Mouse (Mus musculus): ENCODE results near the gene Crtc3. TPM values are rescaled to one million over a fixed set of nuclear protein-coding genes. Genes with fewer than 3 reads are reported as not detected.

Crtc3 gene
- polyA plus RNA-seq, 1 experiment from 2014 or later, result 4.3 TPM

DNA sequence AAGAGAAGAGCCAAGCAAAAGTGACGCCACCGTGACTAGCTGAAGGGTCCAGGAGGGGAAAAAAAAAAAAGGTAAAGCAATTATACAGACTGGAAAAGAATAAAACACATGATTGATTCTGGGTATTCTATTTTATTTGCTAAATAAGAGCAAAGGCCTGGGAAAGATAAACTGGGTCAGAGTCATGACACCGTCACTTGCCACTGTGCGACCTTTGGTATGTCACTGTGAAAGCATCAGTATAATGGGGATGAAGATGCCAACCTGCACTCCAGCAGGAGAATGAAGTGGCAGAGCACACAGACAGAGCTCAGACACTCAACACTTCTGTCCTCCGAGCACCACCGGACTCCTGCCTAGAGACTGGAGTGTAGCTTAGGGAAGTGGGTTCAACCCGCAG is 34.7 kb downstream of the Crtc3 start:
- Histone ChIP-seq H3K9ac (ENCODE audit: low read depth, low read length) (no peak overlapping the region), H3K27me3 (ENCODE audit: control insufficient read depth, insufficient read depth, low read depth, low read length) (no peaks in the 10 kb centered on the region), H3K4me2 (ENCODE audit: low read depth, low read length) (no peak overlapping the region), H3K9me3 (replicated peaks; ENCODE audit: control insufficient read depth, low read length) (no peaks in the 10 kb centered on the region), H3K4me3 (ENCODE audit: low read depth, low read length) (no peak overlapping the region), H3K4me1 (ENCODE audit: control insufficient read depth, low read depth, low read length) (peaks cover 11% of the 10 kb centered on the region), H3K36me3 (ENCODE audit: control insufficient read depth, insufficient read depth) (no peaks in the 10 kb centered on the region), H3K27ac (ENCODE audit: low read length) (no peak overlapping the region)
- 77% methylated on average over 7 of the region's 7 CpGs for whole genome bisulfite sequencing (ENCODE audit: insufficient replicate concordance)
- no peak for ATAC-seq (ENCODE audit: low read depth)

DNA sequence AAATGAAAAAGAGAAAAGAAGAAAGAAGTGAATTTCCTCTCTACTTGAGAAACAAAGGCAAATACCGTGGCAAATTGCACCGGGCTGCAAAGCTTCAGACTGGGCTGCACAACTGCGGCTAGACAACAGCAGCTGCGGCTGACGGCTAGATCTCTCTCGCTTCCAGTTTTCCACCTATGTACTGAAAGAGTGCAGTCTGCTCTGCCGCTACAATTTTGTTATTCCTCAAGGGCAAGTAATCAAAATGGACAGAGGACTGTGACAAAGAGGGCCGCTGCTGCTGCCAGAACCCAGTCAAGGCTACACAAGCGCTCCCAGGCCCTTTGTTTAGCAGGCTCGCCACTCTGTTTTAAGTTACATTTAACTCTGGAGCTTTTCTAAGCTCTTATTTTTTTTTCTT is 35.6 kb downstream of the Crtc3 start:
- H3K27ac ChIP-seq (ENCODE audit: low read length), result no peak overlapping the region
- no peaks in the 10 kb centered on the region for H3K9me3 ChIP-seq (replicated peaks; ENCODE audit: control insufficient read depth, low read length)
- no peaks in the 10 kb centered on the region for H3K36me3 ChIP-seq (ENCODE audit: control insufficient read depth, insufficient read depth)
- no peak overlapping the region for H3K9ac ChIP-seq (ENCODE audit: low read depth, low read length)
- no peak overlapping the region for H3K4me2 ChIP-seq (ENCODE audit: low read depth, low read length)
- WGBS (ENCODE audit: insufficient replicate concordance), result 68% methylated on average over 10 of the region's 10 CpGs
- no peak for ATAC-seq (ENCODE audit: low read depth)
- no peak overlapping the region for H3K4me3 ChIP-seq (ENCODE audit: low read depth, low read length)
- H3K4me1 ChIP-seq (ENCODE audit: control insufficient read depth, low read depth, low read length), result peaks cover 11% of the 10 kb centered on the region
- H3K27me3 ChIP-seq (ENCODE audit: control insufficient read depth, insufficient read depth, low read depth, low read length), result no peaks in the 10 kb centered on the region

DNA sequence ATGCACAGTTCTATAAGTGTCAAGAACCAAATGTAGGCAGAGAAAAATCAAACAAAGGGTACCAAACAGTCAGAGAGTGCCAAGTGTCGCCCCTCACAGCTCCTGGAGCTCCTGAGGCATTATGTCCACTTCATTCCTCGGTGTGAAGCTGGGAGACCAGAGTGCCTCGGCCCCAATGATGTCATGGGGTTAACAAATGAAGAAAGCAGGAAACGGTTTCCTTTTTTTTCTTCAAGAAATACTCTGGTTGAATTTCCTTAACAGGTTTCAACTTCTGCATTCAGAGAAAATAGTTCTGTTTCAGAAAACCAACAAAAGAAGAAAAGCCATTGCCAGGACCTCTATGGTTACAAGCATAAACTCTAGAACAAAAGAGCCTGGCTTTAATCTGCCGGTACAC is 36.4 kb downstream of the Crtc3 start:
- Histone ChIP-seq H3K4me2 (ENCODE audit: low read depth, low read length) (no peak overlapping the region), H3K4me1 (ENCODE audit: control insufficient read depth, low read depth, low read length) (peaks cover 14% of the 10 kb centered on the region), H3K27me3 (ENCODE audit: control insufficient read depth, insufficient read depth, low read depth, low read length) (no peaks in the 10 kb centered on the region), H3K27ac (ENCODE audit: low read length) (peak overlapping the region; percentile 53), H3K9me3 (replicated peaks; ENCODE audit: control insufficient read depth, low read length) (no peaks in the 10 kb centered on the region), H3K36me3 (ENCODE audit: control insufficient read depth, insufficient read depth) (no peaks in the 10 kb centered on the region), H3K9ac (ENCODE audit: low read depth, low read length) (no peak overlapping the region), H3K4me3 (ENCODE audit: low read depth, low read length) (no peak overlapping the region)
- WGBS (ENCODE audit: insufficient replicate concordance), result 37% methylated on average over 5 of the region's 5 CpGs
- no peak for ATAC-seq (ENCODE audit: low read depth)

DNA sequence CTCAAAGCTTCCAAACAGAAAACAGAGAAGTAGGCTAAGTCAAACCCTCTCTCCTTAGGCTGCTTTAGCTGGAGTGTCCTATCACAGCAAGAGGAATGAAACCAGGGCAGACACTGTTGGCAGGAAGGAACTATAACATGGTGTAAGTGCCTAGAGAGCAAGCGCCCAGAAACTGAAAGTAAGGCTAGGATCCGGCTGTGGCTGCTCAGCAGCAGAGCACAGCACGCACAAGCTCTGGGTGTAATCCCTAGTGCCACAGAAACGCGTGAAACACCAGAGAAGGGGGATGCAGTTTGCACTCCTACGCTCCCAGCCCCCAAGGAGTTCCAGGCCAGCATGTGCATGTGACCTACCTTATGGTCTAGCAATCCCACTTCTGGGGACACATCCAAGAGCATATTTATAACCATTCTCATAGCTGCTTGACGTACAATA is 41.2 kb downstream of the Crtc3 start:
- Histone ChIP-seq H3K36me3 (ENCODE audit: control insufficient read depth, insufficient read depth) (no peaks in the 10 kb centered on the region), H3K9ac (ENCODE audit: low read depth, low read length) (0 out of 2 replicates have a peak overlapping the region, but pooled peaks have one; percentile 17), H3K4me1 (ENCODE audit: control insufficient read depth, low read depth, low read length) (peaks cover 18% of the 10 kb centered on the region), H3K4me3 (ENCODE audit: low read depth, low read length) (0 out of 2 replicates have a peak overlapping the region, but pooled peaks have one; percentile 3), H3K27ac (ENCODE audit: low read length) (peak overlapping the region; percentile 34; the same call in 1 of the 2 replicates), H3K27me3 (ENCODE audit: control insufficient read depth, insufficient read depth, low read depth, low read length) (no peaks in the 10 kb centered on the region), H3K9me3 (replicated peaks; ENCODE audit: control insufficient read depth, low read length) (no peaks in the 10 kb centered on the region), H3K4me2 (ENCODE audit: low read depth, low read length) (peak overlapping the region; percentile 41)
- 39% methylated on average over 7 of the region's 7 CpGs for WGBS (ENCODE audit: insufficient replicate concordance)
- no peak; the same call in 1 of the 2 replicates for ATAC-seq (ENCODE audit: low read depth)

DNA sequence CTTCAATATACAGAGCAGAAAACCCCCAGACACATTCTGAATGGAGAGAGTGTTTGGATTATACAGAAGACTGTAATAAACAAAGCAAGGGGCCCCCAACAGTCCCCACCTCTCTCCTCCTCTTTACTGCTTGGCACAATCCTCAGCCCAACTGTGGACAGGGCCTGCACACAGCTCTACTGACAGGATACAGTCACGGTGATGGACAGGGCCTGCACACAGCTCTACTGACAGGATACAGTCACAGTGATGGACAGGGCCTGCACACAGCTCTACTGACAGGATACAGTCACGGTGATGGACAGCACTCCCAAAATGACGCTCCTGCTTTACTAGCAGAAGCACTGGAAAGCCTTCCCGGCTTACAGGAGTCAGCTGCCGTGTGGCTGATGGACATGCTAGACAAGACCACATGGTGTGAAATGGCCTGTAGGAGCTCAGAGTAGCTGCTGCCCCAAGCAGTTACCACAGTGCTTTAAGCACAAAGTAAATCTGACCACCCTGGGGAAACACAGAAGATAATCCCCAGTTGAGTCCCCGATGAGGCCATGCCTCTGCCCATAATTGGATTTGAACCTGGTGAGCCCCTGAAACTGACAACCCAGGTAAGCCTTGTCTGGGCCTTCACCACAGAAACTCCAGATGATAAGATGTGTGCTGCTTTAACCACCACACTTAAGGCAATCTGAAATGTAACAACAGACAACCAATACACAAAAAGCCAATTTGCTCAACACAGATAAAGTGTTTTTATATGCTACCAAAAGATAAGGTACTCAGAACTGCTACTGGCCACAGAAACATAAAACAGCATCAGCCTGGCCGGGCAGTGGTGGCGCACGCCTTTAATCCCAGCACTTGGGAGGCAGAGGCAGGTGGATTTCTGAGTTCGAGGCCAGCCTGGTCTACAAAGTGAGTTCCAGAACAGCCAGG is 42.3 kb downstream of the Crtc3 start:
- Histone ChIP-seq H3K9me3 (replicated peaks; ENCODE audit: control insufficient read depth, low read length) (no peaks in the 10 kb centered on the region), H3K4me1 (ENCODE audit: control insufficient read depth, low read depth, low read length) (peaks cover 29% of the 10 kb centered on the region), H3K36me3 (ENCODE audit: control insufficient read depth, insufficient read depth) (no peaks in the 10 kb centered on the region), H3K9ac (ENCODE audit: low read depth, low read length) (no peak overlapping the region), H3K27me3 (ENCODE audit: control insufficient read depth, insufficient read depth, low read depth, low read length) (no peaks in the 10 kb centered on the region), H3K4me3 (ENCODE audit: low read depth, low read length) (no peak overlapping the region), H3K4me2 (ENCODE audit: low read depth, low read length) (no peak overlapping the region), H3K27ac (ENCODE audit: low read length) (no peak overlapping the region)
- 37% methylated on average over 10 of the region's 10 CpGs for WGBS (ENCODE audit: insufficient replicate concordance)
- ATAC-seq (ENCODE audit: low read depth), result peak; percentile 61

DNA sequence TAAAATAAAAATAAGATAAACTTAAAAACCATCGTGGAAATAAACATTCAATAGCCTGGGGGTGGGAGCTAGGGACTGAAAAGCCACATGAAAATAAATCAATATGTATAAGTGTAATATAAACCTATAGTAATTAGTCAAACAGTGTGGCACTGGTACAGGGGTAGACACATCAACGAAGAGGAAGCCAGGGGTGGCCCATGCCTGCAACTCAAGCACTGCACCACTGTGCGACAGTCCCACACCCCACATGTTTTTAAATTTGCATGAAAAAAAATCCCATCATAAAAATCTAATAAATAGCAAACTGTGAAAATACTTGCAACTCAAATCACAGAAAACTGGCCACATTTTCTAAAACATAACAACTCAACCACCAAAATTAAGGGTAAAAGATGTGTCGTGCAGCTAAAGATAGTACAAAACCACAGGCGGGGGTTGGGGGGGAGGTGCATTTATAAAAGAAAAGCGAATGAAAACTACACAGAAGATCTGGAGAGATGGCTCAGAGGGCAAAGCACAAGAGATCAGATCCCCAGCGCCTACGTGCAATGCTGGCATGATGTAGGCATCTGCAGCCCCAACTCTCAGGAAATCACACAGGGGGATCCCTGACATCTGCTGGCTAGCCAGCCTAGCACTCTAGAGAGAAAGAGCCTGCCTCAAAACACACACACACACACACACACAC is 45.6 kb downstream of the Crtc3 start:
- WGBS (ENCODE audit: insufficient replicate concordance), result 18% methylated on average over 8 of the region's 8 CpGs
- no peaks in the 10 kb centered on the region for H3K36me3 ChIP-seq (ENCODE audit: control insufficient read depth, insufficient read depth)
- H3K9ac ChIP-seq (ENCODE audit: low read depth, low read length), result no peak overlapping the region
- H3K4me1 ChIP-seq (ENCODE audit: control insufficient read depth, low read depth, low read length), result peaks cover 36% of the 10 kb centered on the region
- no peak overlapping the region for H3K4me2 ChIP-seq (ENCODE audit: low read depth, low read length)
- H3K4me3 ChIP-seq (ENCODE audit: low read depth, low read length), result no peak overlapping the region
- no peaks in the 10 kb centered on the region for H3K27me3 ChIP-seq (ENCODE audit: control insufficient read depth, insufficient read depth, low read depth, low read length)
- no peak for ATAC-seq (ENCODE audit: low read depth)
- H3K27ac ChIP-seq (ENCODE audit: low read length), result no peak overlapping the region
- no peaks in the 10 kb centered on the region for H3K9me3 ChIP-seq (replicated peaks; ENCODE audit: control insufficient read depth, low read length)

DNA sequence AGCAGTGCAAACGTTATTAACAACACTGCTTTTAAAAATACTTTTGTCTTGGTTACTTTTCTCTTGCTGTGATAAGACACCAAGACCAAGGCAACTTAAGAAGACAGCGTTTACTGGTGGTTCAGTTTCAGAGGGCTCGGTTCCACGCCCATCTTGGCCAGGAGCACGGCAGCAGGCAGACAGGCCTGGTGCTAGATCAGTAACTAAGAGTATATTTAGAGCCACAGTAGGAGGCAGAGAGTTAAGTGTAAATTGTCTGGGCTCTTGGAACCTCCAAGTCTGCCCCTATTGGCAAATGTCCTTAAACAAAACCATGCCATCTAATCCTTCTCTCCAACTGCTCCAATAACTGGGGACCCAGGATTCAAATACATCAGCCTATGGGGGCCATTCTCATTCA is 46.1 kb downstream of the Crtc3 start:
- Histone ChIP-seq H3K4me1 (ENCODE audit: control insufficient read depth, low read depth, low read length) (peaks cover 37% of the 10 kb centered on the region), H3K9ac (ENCODE audit: low read depth, low read length) (no peak overlapping the region), H3K27me3 (ENCODE audit: control insufficient read depth, insufficient read depth, low read depth, low read length) (no peaks in the 10 kb centered on the region), H3K4me3 (ENCODE audit: low read depth, low read length) (no peak overlapping the region), H3K27ac (ENCODE audit: low read length) (no peak overlapping the region), H3K36me3 (ENCODE audit: control insufficient read depth, insufficient read depth) (no peaks in the 10 kb centered on the region), H3K4me2 (ENCODE audit: low read depth, low read length) (no peak overlapping the region), H3K9me3 (replicated peaks; ENCODE audit: control insufficient read depth, low read length) (no peaks in the 10 kb centered on the region)
- no peak for ATAC-seq (ENCODE audit: low read depth)
- 17% methylated on average over 5 of the region's 5 CpGs for WGBS (ENCODE audit: insufficient replicate concordance)

DNA sequence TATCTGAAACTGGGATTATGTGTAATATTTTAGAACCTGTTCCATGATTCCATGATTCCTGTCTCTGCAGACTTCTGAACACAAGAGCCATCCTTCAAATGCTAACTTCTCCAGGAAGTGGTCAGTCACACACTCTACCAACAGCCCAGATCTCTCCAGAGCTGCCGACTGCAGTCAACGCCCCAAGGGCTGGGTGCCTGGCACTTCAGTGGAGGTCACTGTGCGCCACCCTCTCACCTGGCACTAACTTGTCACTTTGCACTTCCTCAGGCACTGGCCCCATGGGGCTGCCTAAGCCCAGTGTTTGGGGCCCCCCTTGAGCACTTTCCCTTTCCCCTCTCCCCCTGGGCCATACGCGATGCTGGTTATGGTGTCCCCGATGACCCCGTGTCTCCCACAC is 46.8 kb downstream of the Crtc3 start:
- ATAC-seq (ENCODE audit: low read depth), result no peak
- Histone ChIP-seq H3K4me2 (ENCODE audit: low read depth, low read length) (no peak overlapping the region), H3K27me3 (ENCODE audit: control insufficient read depth, insufficient read depth, low read depth, low read length) (no peaks in the 10 kb centered on the region), H3K4me1 (ENCODE audit: control insufficient read depth, low read depth, low read length) (peaks cover 38% of the 10 kb centered on the region), H3K36me3 (ENCODE audit: control insufficient read depth, insufficient read depth) (no peaks in the 10 kb centered on the region), H3K9me3 (replicated peaks; ENCODE audit: control insufficient read depth, low read length) (no peaks in the 10 kb centered on the region), H3K9ac (ENCODE audit: low read depth, low read length) (no peak overlapping the region), H3K27ac (ENCODE audit: low read length) (no peak overlapping the region), H3K4me3 (ENCODE audit: low read depth, low read length) (no peak overlapping the region)
- WGBS (ENCODE audit: insufficient replicate concordance), result 49% methylated on average over 7 of the region's 7 CpGs

DNA sequence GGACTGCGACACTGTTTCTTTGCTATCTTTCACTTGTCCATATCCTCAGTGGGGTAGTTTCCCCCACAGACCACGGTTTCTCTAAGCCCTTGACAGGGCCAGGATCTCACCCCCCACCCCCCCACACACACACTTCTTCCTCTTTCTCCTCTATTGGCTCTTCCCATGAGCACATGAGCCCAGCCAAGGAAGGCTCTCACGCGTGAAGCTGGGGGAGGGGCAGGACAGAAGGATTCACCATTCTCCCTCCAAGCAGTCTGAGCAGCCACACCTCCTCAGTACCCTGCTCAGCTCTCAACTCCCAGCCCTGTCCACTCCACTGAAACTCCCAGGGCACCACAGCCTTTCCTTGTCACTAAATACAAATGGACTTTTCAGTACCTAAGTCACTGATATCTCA is 47.2 kb downstream of the Crtc3 start:
- ATAC-seq (ENCODE audit: low read depth), result 0 out of 2 replicates have a peak, but pooled peaks have one; percentile 32
- Histone ChIP-seq H3K9ac (ENCODE audit: low read depth, low read length) (no peak overlapping the region), H3K4me2 (ENCODE audit: low read depth, low read length) (no peak overlapping the region), H3K9me3 (replicated peaks; ENCODE audit: control insufficient read depth, low read length) (no peaks in the 10 kb centered on the region), H3K4me3 (ENCODE audit: low read depth, low read length) (no peak overlapping the region), H3K4me1 (ENCODE audit: control insufficient read depth, low read depth, low read length) (peaks cover 40% of the 10 kb centered on the region), H3K36me3 (ENCODE audit: control insufficient read depth, insufficient read depth) (no peaks in the 10 kb centered on the region), H3K27me3 (ENCODE audit: control insufficient read depth, insufficient read depth, low read depth, low read length) (no peaks in the 10 kb centered on the region), H3K27ac (ENCODE audit: low read length) (no peak overlapping the region)
- 14% methylated on average over 4 of the region's 4 CpGs for WGBS (ENCODE audit: insufficient replicate concordance)
